Mouse (Mus musculus): ENCODE data around the gene Serpinb6a. TPM values are rescaled to one million over a fixed set of nuclear protein-coding genes. Genes with fewer than 3 reads are reported as not detected.
A peak's percentile ranks its signal among the peaks of the same experiment; 100 is the strongest.

The Serpinb6a gene
- 10 to 100 TPM; 80.7 to 88.4 TPM for total RNA-seq (2021)
- long read RNA-seq, experiment 1, transcript Serpinb6a-202 (7 exons, 1,547 nt): major isoform, 18 of 46 reads
- long read RNA-seq, experiment 1, partial matches to known transcripts: 4 of 46 reads
- long read RNA-seq, experiment 1, other reads (novel, unspliced or antisense): 20 of 46 reads
- long read RNA-seq, experiment 2, transcript Serpinb6a-202 (7 exons, 1,547 nt): major isoform, 20 of 56 reads
- long read RNA-seq, experiment 2, partial matches to known transcripts: 13 of 56 reads
- long read RNA-seq, experiment 2, other reads (novel, unspliced or antisense): 23 of 56 reads

DNA sequence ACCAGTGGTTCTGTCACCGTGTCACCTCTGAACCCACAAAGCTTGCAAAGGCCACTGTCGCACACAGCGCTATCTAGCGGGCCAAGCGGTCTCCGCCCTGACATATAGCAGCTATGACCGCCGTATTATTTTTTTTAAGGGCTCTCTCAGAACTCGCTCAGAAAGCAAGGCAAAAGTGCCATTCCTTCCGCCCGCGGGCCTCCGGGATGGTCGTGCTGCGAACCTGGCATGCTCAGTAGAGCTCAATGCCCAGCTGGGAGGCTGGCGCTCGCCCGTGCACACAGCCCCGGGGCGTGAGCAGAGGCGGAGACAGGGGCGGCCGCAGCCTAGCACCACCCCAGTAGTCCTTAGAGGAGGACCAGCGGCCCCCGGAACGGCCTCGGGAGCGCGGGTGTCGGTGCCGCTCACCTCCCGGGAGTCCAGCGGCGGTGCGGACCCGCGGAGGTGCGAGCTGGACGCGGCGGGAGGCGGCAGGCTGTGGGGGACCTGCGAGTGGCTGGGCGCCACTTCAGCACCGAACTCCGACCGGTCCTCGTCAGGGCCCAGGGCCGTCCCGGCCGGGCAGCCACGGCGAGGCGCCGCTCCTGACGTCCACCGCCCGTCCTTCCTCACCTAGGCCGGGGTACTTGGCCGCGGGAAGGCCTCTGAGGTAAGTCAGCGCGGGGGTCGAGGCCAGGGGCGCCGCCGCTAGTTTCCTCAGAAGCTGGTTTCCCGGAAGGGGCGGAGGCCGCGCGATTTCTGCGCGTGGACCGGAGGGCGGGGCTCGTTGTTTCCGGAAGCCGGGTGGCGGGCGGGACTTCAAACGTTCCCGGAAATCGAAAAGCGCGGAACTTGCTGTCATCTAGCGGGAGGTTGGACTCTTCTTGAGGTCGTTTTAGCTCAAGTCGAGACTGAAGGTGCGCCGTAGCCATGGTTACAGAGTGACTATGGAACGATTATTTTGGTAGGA, at the start of gene Serpinb6a, which contains the start of gene Ripk1:
Serpinb6a (minus strand) TSS at position 737 of the 949 bp plus-strand sequence.
Ripk1 (plus strand) TSS at position 306 of the 949 bp plus-strand sequence.
- DNase-seq: peak; percentile 91
- intact Hi-C loops (cut with DNase I; ENCODE audit: low total_unique reads): no loop called here

DNA sequence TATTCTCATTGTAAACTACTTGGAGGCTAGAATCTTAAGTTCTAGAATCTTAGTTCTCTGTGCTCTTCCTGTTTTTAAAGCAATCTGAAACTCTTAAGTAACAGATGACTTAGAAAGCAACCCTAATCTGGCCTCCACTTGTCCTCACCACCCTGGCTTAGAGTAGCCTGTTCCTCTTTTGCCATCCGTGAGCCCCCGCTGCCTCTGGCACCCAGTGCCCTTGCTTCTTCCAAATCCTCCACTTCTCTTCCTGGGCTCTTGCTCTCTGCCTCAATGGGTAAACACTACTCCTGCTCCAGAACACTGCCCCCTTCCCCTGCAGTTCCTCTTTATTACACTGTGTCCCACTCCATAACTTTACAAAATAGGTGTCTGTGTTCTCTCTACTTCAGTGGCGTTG, 49.1 kb upstream of the Serpinb6a start:
- no peak for DNase-seq
- intact Hi-C loops (cut with DNase I; ENCODE audit: low total_unique reads): no loop called here

DNA sequence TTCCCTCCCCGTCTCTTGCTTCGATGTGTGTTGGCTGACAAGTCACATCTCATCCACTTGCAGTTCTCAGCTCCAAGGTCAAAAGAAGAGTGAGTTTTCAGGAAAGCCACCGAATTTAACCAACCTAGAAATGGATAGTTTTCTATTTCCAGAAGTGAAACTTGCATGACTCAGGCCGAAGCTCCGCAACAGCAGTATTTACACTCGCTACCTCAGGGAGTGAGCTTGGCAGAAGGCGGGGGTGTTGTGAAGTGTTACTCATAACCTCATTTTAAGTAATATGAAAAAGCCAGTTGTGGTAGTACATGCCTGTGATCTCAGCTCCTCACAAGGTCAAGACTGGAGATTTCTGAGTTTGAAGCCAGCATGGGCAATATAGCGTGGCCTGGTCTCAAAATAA, 47.9 kb upstream of the Serpinb6a start:
- intact Hi-C loops (cut with DNase I; ENCODE audit: low total_unique reads): no loop called here
- DNase-seq: no peak

GRCm38 (mm10) chr13:34047526-34047925, 44.9 kb upstream of the Serpinb6a start:
- intact Hi-C loops (cut with DNase I; ENCODE audit: low total_unique reads): loop anchor here (10.0 kb wide), 1 partner anchor 587 kb away; no protein-coding TSS in a partner anchor

GRCm38 (mm10) chr13:34046421-34047012, 43.9 kb upstream of the Serpinb6a start:
- peak; percentile 87 for DNase-seq
- intact Hi-C loops (cut with DNase I; ENCODE audit: low total_unique reads): loop anchor here (10.0 kb wide), 1 partner anchor 588 kb away; no protein-coding TSS in a partner anchor

More at GRCm38 (mm10) chr13:34047526-34047925, 44.9 kb upstream of the Serpinb6a start:
- DNase-seq: no peak

- intact Hi-C loops (cut with DNase I; ENCODE audit: low total_unique reads): loop anchor here (2.0 to 10.0 kb wide), 2 partner anchors 109 to 589 kb away; no protein-coding TSS in a partner anchor
- no peak for DNase-seq
Measured at GRCm38 (mm10) chr13:34045511-34046249, 43.1 kb upstream of the Serpinb6a start.

DNA sequence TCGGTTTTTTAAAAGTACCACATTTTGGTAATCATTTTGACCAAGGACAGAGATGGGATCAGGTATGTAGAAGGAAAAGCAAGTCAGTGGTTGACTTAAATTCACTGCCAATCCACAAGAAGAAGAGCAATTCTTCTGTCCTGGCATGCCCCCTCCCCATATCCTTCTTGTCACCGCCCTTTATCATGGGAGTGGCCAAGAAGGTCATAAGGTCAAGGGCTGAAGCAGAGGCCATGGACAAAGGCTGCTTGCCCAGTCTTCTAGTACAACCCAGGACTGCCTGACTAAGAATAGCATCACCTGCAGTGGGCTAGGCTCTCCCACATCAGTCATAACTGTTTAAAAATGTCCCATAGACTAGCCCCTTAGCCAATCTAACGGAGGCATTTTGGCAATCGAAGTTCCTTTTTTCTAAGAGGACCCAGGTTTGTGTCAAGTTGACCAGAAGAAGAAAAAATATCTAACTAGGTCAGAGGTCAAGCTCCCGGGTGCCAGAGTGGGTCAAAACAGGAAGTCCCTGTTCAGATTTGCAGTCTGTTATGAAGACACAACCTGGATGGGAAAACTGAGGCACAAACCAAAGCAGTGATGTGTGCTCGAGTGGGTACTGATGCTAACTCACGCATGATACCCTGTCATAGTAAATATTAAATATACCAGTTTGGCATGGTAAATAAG, 41.3 kb upstream of the Serpinb6a start:
- intact Hi-C loops (cut with DNase I; ENCODE audit: low total_unique reads): loop anchor here (2.0 to 10.0 kb wide), 2 partner anchors 111 to 591 kb away; no protein-coding TSS in a partner anchor

DNA sequence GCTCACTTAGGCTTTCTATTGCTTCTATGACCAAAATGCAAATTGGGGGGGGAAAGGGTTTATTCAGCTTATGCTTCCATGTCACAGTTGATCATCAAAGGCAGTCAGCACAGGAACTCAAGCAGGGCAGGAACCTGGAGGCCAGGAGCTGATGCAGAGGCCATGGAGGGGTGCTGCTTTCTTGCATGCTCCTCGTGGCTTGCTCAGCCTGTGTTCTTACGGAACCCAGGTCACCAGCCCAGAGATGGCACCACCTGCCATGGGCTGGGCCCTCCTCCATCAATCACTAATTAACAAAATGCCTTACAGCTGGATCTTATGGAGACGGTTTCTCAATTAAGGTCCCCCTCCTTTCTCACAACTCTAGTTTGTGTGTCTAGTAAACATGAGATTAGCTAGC, 37.5 kb upstream of the Serpinb6a start:
- intact Hi-C loops (cut with DNase I; ENCODE audit: low total_unique reads): loop anchor here (10.0 kb wide), 1 partner anchor 595 kb away; no protein-coding TSS in a partner anchor
- DNase-seq: no peak

More for the DNA sequence above, 41.3 kb upstream of the Serpinb6a start:
- no peak for DNase-seq

GRCm38 (mm10) chr13:34038901-34039341, 36.3 kb upstream of the Serpinb6a start:
- no peak for DNase-seq
- intact Hi-C loops (cut with DNase I; ENCODE audit: low total_unique reads): no loop called here

DNA sequence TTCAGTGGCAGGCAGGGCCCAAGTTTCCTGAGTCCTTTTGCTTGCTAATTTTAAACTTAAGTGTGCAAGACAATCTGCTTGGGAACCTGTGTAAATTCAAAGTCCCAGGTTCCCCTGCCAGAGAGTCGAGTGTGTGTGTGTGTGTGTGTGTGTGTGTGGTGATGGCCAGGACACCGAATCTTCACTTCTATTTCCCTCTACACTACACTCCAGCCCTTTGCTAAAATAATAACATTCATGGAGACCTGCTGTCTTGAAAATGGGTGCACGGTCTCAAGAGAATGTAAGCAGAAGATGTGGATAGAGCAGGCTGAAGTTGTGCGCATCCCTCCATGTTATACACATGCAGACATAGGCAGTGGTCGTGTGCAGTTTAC, 35.5 kb upstream of the Serpinb6a start:
- intact Hi-C loops (cut with DNase I; ENCODE audit: low total_unique reads): no loop called here
- DNase-seq: no peak

DNA sequence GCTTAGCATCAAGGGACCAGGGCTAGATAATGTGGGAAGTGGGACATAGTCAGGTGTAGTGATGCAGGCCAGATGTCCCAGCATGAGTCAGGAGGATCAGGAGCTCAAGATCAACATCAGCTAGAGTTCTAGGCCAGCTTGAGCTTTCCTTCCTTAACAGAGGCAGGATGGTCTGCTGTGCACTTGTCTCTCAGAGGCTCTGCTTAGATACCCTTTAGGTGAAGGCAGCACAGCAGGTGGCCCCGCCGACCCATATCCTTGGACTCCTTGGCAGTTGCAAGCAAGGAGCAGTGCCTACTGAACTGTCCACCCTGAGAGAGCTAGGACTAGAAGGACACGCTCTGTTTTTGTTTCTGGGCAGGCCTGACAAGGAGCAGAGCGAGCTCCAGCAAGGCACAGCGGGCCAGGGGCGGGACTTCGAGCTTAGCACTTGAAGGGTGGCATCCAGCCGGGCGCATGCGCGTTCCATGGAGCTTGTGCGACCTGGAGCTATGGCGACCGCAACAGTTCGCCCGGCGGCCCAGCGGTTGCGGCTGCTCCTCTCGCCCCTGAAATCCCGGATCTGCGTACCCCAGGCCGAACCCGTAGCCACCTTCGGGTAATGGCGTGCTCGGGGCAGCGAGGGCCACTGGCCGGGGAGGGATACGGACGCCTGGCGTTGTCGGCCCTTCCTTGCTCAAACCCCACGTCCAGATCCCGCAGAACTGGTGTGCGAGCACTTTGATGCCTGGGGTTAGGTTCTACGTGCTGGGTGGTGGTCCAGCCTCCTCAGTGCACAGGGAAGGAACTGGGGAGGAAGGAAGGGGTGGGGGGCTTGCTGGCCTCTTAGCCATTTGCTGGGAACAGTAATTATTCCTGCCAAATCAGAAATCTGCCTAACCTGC, 34.8 kb upstream of the Serpinb6a start, which contains the start of gene Bphl:
Bphl (plus strand) TSS at position 426 of the 884 bp plus-strand sequence.
- DNase-seq: peak; percentile 95
- intact Hi-C loops (cut with DNase I; ENCODE audit: low total_unique reads): no loop called here

DNA sequence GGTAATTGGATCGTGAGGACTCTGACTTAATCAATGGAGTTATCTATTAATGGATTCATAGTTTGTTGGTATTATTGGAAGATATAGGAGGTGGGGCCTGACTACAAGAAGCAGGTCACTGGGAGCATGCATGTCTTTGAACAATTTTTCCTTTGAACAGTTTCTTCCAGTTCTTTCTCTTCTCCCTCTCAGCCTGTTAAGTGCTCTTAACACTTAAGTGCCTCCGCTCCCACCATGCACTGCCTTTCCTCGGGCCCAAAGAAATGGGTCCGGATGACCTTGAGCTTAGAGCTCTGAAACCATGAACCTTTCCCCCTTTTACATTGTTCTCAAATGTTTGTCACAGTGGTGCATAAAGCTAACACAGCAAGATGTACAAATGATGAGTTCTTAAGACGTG, 34.1 kb upstream of the Serpinb6a start:
- no peak for DNase-seq
- intact Hi-C loops (cut with DNase I; ENCODE audit: low total_unique reads): no loop called here

GRCm38 (mm10) chr13:34035424-34035823, 32.8 kb upstream of the Serpinb6a start:
- intact Hi-C loops (cut with DNase I; ENCODE audit: low total_unique reads): no loop called here

DNA sequence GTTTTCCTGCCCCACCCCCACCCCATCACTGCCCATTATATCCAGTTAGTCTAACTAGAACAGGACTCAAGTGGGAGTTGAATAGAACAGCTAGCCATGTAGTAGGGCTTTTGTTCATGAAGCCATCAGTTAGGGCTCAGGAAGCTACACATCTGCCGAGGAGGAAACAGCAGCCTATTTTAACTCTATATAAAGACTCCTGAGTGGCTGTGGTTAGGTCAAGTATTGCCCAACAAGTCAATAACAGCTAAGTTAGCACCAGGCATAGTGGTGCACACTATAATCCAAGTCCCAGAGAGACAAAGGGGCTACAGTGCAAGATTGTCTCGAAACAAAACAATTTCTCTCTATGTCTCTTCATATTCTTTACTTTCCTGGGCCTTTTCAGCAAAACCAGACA, 29.4 kb upstream of the Serpinb6a start:
- DNase-seq: no peak
- intact Hi-C loops (cut with DNase I; ENCODE audit: low total_unique reads): no loop called here

More at GRCm38 (mm10) chr13:34035424-34035823, 32.8 kb upstream of the Serpinb6a start:
- no peak for DNase-seq

GRCm38 (mm10) chr13:34021998-34022397, 19.4 kb upstream of the Serpinb6a start:
- intact Hi-C loops (cut with DNase I; ENCODE audit: low total_unique reads): no loop called here
- no peak for DNase-seq

DNA sequence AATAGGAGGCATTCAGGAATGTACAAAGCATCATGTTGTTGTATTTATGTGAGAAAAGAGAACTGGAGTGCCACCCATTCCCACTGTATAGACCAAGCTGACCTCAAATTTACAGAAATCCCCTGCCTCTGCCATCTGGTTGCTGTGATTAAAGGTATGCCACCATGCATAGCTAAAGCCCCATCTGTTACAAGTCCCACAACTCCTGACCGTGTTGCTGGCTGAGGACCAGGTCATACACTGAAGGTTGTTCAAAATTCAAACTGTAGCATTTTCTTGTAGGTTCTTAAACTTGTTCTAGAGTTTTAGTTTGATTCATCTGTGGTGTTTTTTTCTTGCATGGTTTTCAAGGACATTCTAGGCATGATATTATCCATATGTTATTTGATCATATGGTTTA, 15.9 kb upstream of the Serpinb6a start:
- DNase-seq: no peak
- intact Hi-C loops (cut with DNase I; ENCODE audit: low total_unique reads): no loop called here

DNA sequence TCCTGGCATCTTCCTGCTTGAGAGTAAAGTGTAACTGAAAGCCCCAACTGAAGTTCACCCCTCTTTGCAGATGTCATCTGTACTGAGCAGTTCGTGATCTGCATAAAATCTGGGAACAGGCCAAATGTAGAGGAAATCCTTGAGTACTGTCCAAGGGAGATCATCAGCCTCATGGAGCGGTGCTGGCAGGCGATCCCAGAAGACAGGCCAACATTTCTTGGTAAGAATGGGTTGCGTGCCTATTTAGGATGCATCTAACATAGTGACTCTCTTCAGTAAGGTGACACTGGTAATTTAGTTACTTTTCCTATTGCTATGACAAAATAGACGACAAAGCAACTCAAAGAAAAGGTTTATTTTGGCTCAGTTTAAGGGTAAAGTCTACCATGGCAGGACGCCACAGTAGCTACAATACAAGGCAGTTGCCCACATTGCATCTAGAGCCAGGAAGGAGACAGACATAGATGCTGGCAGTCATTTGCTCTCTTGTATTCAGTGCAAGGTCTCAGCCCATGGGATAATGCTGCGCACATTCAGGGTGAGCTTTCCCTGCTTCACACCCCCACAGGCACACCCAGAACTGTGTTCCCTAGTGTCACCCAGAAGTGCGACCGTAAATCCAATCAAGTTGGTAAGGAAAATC, 14.5 kb upstream of the Serpinb6a start:
- intact Hi-C loops (cut with DNase I; ENCODE audit: low total_unique reads): no loop called here
- DNase-seq: no peak
